Mouse (Mus musculus) cerebellum, adult 2 months (tissue): ENCODE results near the gene Gm9.

Experiments
- CTCF ChIP-seq: fragments of 200-500 bp; IDR thresholded peaks from 2 replicates; pipeline ENCODE4 v1.5.1; 2011; ENCODE audit warnings: low read depth, mild to moderate bottlenecking, control low read depth, low read length, moderate library complexity, borderline replicate concordance; ENCODE audit not compliant: insufficient read depth
- POLR2A ChIP-seq: fragments of 200-500 bp; IDR thresholded peaks from 2 replicates; pipeline ENCODE4 v1.6.1; 2011; ENCODE audit warnings: low read length, control low read depth, borderline replicate concordance; ENCODE audit not compliant: insufficient read depth

DNA sequence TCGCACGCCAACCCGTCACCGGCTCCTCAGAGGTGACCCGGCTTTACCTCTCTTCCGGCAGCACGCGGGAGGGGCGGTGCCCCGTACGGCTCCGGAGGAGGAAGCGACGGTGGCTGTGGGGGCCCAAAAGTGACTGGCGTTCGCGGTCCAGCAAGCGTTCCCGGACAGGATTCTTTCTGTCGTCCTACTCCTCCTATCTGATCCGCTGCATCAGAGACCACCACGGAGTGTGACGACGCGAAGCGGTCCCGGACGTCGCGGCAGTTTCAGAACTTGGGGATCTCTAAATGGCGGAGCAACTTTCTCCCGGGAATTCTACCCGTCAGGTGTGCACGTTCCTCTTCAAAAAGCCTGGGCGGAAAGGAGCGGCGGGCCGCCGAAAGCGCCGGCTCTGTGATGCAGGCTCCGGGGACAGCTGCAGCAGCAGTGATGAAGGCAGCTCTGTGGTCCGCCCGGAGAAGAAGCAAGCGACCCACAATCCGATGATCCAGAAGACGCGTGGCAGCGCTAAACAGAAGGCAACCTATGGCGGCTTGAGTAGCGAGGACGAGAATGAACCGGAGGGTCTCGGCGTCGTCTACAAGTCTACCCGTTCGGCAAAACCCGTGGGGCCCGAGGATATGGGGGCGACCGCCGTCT is 19.6 kb downstream of the Gm9 start, which contains the start of the genes Ndufa1 and Rnf113a1:
- TF ChIP-seq CTCF (no peak), POLR2A (peak; percentile 47; the same call in 1 of the 2 replicates)
